ENCODE assay signal across 14 mouse cellular contexts in genomic region chr9:103086736-103087135, GRCm38 (mm10).
"Had no signal": no experiment of that assay in that cellular context is flagged by ENCODE, and none has a peak within 500 bp of the region (broad histone marks: within the 10 kb centered on the region; RNA-seq: fewer than 3 reads in every experiment).

No protein-coding gene starts in this region.

- H3K4me3 ChIP-seq: kidney, embryonic 15.5 days; liver, embryonic 13.5 days; midbrain, embryonic 13.5 days; neural tube, embryonic 13.5 days; stomach, embryonic 15.5 days had no signal

- H3K4me1 ChIP-seq: midbrain, embryonic 13.5 days had no signal

- H3K9ac ChIP-seq: kidney, embryonic 15.5 days; liver, embryonic 13.5 days; midbrain, embryonic 13.5 days; neural tube, embryonic 13.5 days; stomach, embryonic 15.5 days had no signal

- DNase-seq: kidney, adult 8-10 months; kidney, postnatal 10 days; liver, embryonic 13.5 days; lung, adult 2 months; lung, postnatal 14 days; lung, postnatal 4 days; retina, postnatal 1 day; right cerebral cortex, postnatal 25 days; spleen, adult 18-20 months; thymus, postnatal 25 days had no signal

- H3K27ac ChIP-seq: kidney, embryonic 15.5 days; liver, embryonic 13.5 days; midbrain, embryonic 13.5 days; neural tube, embryonic 13.5 days; stomach, embryonic 15.5 days had no signal

- H3K9me3 ChIP-seq: kidney, embryonic 15.5 days; liver, embryonic 13.5 days; midbrain, embryonic 13.5 days; neural tube, embryonic 13.5 days; stomach, embryonic 15.5 days had no signal

- ATAC-seq: midbrain, embryonic 13.5 days had no signal

- H3K4me2 ChIP-seq: kidney, embryonic 15.5 days; liver, embryonic 13.5 days; midbrain, embryonic 13.5 days; neural tube, embryonic 13.5 days; stomach, embryonic 15.5 days had no signal

- H3K36me3 ChIP-seq: kidney, embryonic 15.5 days; liver, embryonic 13.5 days; midbrain, embryonic 13.5 days; neural tube, embryonic 13.5 days; stomach, embryonic 15.5 days had no signal

- H3K27me3 ChIP-seq: liver, embryonic 13.5 days; neural tube, embryonic 13.5 days; stomach, embryonic 15.5 days had no signal
